Mouse (Mus musculus) brain, embryonic 18.5 days (tissue): ENCODE measurements around the gene Slc7a7.
A peak's percentile ranks its signal among the peaks of the same experiment; 100 is the strongest.

Experiments
- DNase-seq: peaks from one replicate; pipeline ENCODE4 v3.0.0-alpha.2; 2012; ENCODE audit warnings: low read depth, low spot score

The Slc7a7 gene

DNA sequence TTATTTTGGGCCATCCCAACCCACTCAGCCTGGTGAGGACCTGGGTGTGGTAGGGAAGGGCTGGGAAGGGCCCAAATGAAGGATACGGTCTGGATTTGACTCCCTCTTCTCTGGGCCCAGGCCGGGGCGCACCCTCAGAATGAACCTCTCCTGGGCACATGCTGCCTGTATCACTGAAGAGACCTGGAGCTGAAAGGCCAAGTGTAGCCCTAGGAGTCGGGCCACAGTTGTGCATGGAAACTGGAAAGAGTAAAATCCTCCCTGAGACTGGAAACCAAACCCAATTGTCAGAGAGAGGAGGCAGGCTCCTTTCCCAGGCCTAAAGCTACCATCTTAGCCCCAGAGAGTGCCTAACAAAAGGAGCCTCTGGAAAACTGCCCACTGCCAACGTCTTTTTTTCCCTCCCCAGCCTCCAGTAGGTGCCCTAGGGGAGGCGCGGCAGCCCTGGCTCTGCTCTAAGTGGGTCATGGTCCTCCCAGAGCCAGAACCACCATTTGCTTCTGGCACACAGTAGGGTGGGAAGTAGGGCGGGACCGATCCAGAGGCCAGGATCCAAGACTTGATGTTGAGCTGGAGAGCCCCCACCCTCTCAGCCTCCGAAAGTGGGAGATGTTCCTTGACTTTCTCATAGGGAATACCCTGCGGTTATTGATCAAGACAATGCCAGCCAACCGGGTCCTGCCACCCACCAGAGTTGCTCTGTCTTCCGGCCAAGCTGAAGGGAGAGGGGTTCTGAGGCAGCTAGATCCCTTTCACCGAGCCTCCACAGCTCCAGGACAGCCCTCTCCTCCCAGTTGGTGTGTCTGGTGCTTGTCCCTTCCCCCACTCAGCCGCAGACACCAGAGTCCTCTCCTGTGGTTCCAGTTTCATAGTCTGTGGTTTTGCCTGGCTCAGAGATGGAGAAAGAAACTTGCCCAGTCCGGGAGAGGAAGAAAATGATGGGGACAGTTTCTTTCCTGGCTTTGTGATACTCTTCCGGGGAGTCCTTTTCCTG is 15.6 kb upstream of the Slc7a7 start:
- no peak for DNase-seq

GRCm38 (mm10) chr14:54432078-54432836 is 14.7 kb upstream of the Slc7a7 start:
- no peak for DNase-seq

- DNase-seq, result no peak
Observed at GRCm38 (mm10) chr14:54431334-54432077, 13.9 kb upstream of the Slc7a7 start, which contains the start of gene Mmp14. Gene Mmp14 (plus strand): TSS chr14:54431612.

DNA sequence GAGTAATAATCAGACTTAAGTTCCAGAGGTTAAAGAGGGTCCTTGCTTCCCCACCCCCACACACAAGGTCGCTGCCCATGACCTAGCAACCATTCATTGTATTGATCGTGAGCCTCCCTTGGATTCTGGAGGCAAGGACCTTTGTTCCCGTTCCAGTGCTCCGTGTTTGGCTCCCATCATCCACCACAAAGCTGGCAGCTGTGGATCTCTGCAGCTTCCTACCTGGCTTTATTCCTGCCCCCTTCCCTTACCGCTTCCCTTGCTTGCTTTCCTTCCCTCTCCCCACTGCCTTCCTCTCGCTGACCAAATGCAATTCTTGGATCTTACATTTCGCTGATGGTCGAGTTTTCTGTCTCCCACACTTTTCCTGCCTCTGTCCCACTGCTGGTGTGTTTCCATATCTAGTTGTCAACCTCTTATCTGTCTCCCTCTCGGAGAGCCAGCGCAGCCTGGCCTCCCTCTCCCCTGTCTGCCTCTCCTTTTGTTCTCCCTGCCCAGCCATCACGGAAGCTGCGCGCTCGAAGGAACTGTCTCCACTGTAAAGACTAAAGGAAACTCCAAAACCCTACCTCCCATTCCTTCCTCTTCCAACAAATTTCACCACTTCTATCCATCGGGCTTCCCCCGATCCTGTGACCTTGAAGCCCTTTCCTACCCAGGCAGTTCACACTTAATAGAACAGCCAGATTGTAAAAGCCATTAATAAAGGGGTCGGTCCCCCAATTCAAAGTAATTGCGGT is 13.0 kb upstream of the Slc7a7 start:
- no peak for DNase-seq

DNA sequence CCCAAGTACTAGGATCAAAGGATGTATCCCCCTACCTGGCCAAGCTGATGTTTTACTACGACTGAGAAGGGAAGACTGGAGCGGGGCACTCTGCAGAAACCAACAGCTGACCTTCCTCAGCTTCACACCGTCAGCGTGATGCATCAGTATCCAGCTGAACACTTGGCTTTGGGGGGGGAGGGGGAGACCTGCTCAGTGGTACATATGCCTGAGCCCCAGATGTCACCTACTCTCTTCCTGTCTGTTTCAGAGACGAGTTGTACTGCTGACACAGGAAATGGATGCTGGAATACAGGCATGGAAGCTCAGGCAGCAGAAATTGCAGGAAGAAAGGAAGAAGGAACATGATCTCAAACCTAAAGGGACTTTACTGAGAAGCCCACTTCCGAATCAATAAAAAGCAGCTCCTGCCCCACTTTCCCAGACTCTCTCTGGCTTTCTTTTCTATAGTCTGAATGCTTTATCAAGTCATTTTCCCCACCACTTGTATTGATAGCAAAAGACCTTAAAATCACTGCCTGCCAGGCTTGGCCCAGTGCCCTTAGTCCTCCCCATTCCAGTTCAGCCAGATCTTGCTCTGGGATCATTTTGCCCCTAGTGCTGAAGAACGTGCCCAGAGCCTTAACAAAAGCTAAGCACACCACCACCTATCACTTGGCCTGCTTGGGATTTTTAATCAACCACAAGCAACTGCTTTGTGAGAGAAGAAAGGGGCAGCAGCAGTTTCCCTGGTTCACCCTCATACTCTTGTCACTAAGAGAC is 11.9 kb upstream of the Slc7a7 start:
- DNase-seq, result no peak

DNA sequence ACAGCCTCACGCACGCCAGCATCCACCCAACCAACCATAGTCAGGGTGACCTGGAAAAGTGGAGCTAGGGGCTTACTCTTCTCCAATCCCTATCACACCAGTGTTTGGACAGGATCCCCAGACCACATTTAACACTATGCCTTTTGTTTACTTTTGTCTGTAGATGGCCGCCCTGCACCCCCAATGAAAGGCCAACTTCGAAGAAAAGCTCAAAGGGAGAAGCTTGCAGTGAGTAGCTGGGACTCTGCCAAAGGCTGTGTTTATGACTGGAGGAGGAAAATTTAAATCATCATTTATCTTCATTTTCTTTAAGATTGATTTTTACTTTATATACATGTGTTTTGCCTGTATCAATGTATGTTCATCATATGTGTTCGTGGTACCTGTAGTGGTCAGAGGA is 10.8 kb upstream of the Slc7a7 start:
- DNase-seq, result no peak

- no peak for DNase-seq
Observed at GRCm38 (mm10) chr14:54427696-54428095, 10.1 kb upstream of the Slc7a7 start.

GRCm38 (mm10) chr14:54426689-54427398 is 9.3 kb upstream of the Slc7a7 start, which contains the start of gene Mrpl52:
Gene Mrpl52 (plus strand): TSS chr14:54426909.
- peak; percentile 78 for DNase-seq

GRCm38 (mm10) chr14:54426003-54426688 is 8.6 kb upstream of the Slc7a7 start:
- no peak for DNase-seq

- no peak for DNase-seq
Observed at GRCm38 (mm10) chr14:54425540-54425939, 8.0 kb upstream of the Slc7a7 start.

DNA sequence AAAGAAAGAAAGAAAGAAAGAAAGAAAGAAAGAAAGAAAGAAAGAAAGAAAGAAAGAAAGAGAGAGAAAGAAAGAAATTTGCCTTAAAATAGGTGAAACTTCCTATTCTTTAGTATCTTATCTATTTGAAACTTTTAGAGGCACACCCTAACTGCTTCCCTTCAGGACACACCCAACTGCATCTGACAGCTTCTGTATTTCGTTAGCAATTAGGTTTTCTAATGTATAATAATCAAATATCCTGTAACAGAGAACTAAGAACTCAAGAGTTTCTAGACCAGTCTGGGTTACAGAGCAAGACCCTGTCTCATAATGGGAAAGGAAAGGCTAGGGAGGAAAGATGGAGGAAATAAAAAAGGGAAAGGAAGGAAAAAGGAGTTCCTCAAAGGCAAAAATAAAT is 7.1 kb upstream of the Slc7a7 start:
- DNase-seq, result no peak

GRCm38 (mm10) chr14:54423406-54423805 is 5.8 kb upstream of the Slc7a7 start:
- no peak for DNase-seq

DNA sequence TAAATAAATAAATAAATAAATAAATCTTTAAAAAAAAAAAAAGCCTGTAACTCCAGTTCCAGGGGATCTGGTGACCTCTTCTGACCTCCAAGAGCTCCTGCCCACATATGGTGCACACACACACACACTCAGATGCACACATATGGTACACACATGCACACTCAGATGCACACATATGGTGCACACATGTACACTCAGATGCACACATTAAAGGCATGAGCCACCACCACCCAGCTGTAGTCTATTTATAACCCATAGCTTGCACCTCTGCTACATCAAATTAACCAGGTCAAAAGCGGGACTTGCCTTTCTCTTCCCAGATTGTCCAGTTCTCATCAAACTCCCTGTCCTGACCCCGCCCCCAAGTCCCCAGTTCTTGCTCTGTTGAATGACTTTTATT is 3.4 kb upstream of the Slc7a7 start:
- DNase-seq, result no peak

DNA sequence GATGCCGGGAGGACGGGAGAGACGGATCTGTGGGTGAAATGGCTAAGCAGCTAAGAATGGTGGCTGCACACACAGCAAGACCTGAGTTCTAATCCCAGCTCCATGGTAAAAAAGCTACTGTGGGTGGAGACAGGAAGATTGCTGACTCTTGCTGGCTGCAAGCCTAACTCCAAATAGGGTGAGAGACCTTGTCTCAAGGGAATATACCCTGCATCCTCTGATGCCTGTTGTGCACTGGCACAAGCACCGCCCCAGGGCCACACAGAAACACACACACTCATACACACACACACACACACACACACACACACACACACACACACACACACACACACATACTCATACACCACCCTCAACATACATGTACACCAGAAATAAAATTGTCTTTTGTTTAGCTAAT is 750 bp downstream of the Slc7a7 start:
- no peak for DNase-seq

DNA sequence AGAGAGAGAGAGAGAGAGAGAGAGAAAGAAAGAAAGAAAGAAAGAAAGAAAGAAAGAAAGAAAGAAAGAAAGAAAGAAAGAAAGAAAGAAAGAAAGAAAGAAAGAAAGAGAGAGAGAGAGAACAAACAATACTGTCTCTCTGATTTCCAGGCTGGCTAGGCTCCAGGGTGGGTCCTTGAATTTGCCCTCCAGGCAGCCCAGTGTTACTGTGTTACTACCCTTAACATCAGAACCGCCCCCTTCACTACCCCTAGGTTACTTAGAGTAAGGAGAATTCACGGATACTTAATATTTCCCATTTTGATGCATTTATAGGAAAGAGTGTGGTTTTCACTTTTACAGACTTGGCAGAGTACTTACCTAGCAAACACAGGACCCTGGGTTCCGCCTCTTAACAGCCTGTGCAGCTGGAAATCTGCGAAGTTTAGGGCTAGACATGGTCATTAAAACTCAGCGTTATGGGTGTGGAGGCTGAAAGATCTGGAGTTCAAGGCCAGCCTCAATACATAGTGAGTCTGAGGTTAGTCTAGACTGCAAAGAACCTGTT is 1.3 kb downstream of the Slc7a7 start:
- no peak for DNase-seq

- no peak for DNase-seq
Observed at GRCm38 (mm10) chr14:54415241-54416020, 2.1 kb downstream of the Slc7a7 start.

- no peak for DNase-seq
Observed at GRCm38 (mm10) chr14:54413877-54414700, 3.5 kb downstream of the Slc7a7 start.
